Comparison of ENCODE assay signal across 23 mouse cellular contexts in genomic region chr12:108888632-108889031, GRCm38 (mm10).
"Had no signal": no experiment of that assay in that cellular context is flagged by ENCODE, and none has a peak within 500 bp of the region (broad histone marks: within the 10 kb centered on the region; RNA-seq: fewer than 3 reads in every experiment).

No protein-coding gene starts in this region.

- ATAC-seq: hindbrain, embryonic 16.5 days; inflammation-experienced regulatory T-cells, adult 6 months; intestine, embryonic 15.5 days had no signal

- H3K9ac ChIP-seq: heart, embryonic 12.5 days; hindbrain, embryonic 12.5 days; hindbrain, embryonic 14.5 days; intestine, embryonic 15.5 days; limb, embryonic 13.5 days; limb, embryonic 15.5 days had no signal

- H3K27ac ChIP-seq: gastrocnemius, adult 2 months; heart, embryonic 10.5 days; hindbrain, embryonic 10.5 days; hindbrain, embryonic 12.5 days; hindbrain, embryonic 14.5 days; intestine, embryonic 15.5 days; layer of hippocampus, adult 2 months; limb, embryonic 13.5 days; limb, embryonic 15.5 days had no signal

- H3K9me3 ChIP-seq: heart, embryonic 10.5 days; heart, embryonic 12.5 days; hindbrain, embryonic 10.5 days; hindbrain, embryonic 12.5 days; intestine, embryonic 15.5 days; limb, embryonic 13.5 days; limb, embryonic 15.5 days had no signal

- H3K4me3 ChIP-seq: gastrocnemius, adult 2 months; heart, embryonic 10.5 days; heart, embryonic 12.5 days; hindbrain, embryonic 10.5 days; hindbrain, embryonic 12.5 days; intestine, embryonic 15.5 days; layer of hippocampus, adult 2 months; limb, embryonic 13.5 days; limb, embryonic 15.5 days had no signal

- H3K4me2 ChIP-seq: heart, embryonic 12.5 days; hindbrain, embryonic 12.5 days; hindbrain, embryonic 14.5 days; intestine, embryonic 15.5 days; limb, embryonic 13.5 days; limb, embryonic 15.5 days had no signal

- H3K27me3 ChIP-seq: heart, embryonic 12.5 days; hindbrain, embryonic 12.5 days; intestine, embryonic 15.5 days; limb, embryonic 13.5 days; limb, embryonic 15.5 days had no signal

- DNase-seq: gastrocnemius, adult 2 months; gastrocnemius, postnatal 10 days; gastrocnemius, postnatal 25 days; heart, adult 18-20 months; heart, postnatal 10 days; heart, postnatal 4 days; kidney, adult 18-20 months; kidney, adult 8-10 months; kidney, postnatal 25 days; kidney, postnatal 4 days; layer of hippocampus, postnatal 36 days; left cerebral cortex, postnatal 4 days had no signal
